Mouse (Mus musculus): Measurements from ENCODE around the gene Cap2. TPM values are rescaled to one million over a fixed set of nuclear protein-coding genes. Genes with fewer than 3 reads are reported as not detected.

Cap2 gene
- polyA plus RNA-seq, 1 experiment = 1.3 TPM

- TF ChIP-seq CTCF (IDR thresholded peaks at IDR 0.05; ENCODE audit: extremely low read depth, insufficient read depth, insufficient read length, insufficient replicate concordance) (no peak), POLR2A (IDR thresholded peaks at IDR 0.05; ENCODE audit: low read depth, low read length) (no peak)
- Histone ChIP-seq H3K27ac (ENCODE audit: insufficient read depth, low read length) (no peak overlapping the region), H3K27me3 (ENCODE audit: control insufficient read depth, insufficient read depth, low read length) (no peaks in the 10 kb centered on the region), H3K4me1 (ENCODE audit: control insufficient read depth, insufficient read depth, insufficient read length) (no peaks in the 10 kb centered on the region), H3K4me3 (ENCODE audit: extremely low read depth, insufficient read depth, insufficient read length) (no peak overlapping the region), H3K36me3 (ENCODE audit: control insufficient read depth, insufficient read depth, low read length) (no peaks in the 10 kb centered on the region)
- WGBS = 81% methylated on average over 10 of the region's 10 CpGs
- no peak for DNase-seq (ENCODE audit: low read depth in 1 of 2, low spot score in 2 of 2)
Observed at GRCm38 (mm10) chr13:46514484-46514883, 12.8 kb downstream of the Cap2 start.

DNA sequence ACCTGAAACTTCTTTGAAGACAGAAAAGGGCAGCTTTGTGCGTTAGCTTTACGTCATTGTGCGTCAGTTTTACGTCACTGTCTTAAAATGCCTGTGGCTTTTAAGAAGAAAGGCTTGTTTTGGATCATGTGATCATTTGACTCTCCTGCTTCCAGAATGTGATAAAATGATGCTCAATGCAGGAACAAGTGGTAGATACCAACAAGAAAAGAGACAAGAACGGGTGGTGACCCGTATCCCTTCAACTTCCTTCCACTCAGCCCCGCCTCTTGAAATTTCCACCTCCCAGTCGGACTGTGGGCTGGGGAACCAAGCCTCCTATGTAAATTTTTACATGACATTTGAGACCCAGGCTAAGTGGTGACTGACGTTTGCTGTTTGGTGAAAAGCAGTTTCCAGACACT, 13.5 kb downstream of the Cap2 start:
- Histone ChIP-seq H3K4me1 (ENCODE audit: control insufficient read depth, insufficient read depth, insufficient read length) (no peaks in the 10 kb centered on the region), H3K4me3 (ENCODE audit: extremely low read depth, insufficient read depth, insufficient read length) (no peak overlapping the region), H3K27ac (ENCODE audit: insufficient read depth, low read length) (no peak overlapping the region), H3K36me3 (ENCODE audit: control insufficient read depth, insufficient read depth, low read length) (no peaks in the 10 kb centered on the region), H3K27me3 (ENCODE audit: control insufficient read depth, insufficient read depth, low read length) (no peaks in the 10 kb centered on the region)
- TF ChIP-seq POLR2A (IDR thresholded peaks at IDR 0.05; ENCODE audit: low read depth, low read length) (no peak), CTCF (IDR thresholded peaks at IDR 0.05; ENCODE audit: extremely low read depth, insufficient read depth, insufficient read length, insufficient replicate concordance) (no peak)
- DNase-seq (ENCODE audit: low read depth in 1 of 2, low spot score in 2 of 2) = no peak
- WGBS = 94% methylated on average over 9 of the region's 9 CpGs

- Histone ChIP-seq H3K27ac (ENCODE audit: insufficient read depth, low read length) (no peak overlapping the region), H3K27me3 (ENCODE audit: control insufficient read depth, insufficient read depth, low read length) (no peaks in the 10 kb centered on the region), H3K4me3 (ENCODE audit: extremely low read depth, insufficient read depth, insufficient read length) (no peak overlapping the region), H3K36me3 (ENCODE audit: control insufficient read depth, insufficient read depth, low read length) (no peaks in the 10 kb centered on the region), H3K4me1 (ENCODE audit: control insufficient read depth, insufficient read depth, insufficient read length) (no peaks in the 10 kb centered on the region)
- TF ChIP-seq CTCF (IDR thresholded peaks at IDR 0.05; ENCODE audit: extremely low read depth, insufficient read depth, insufficient read length, insufficient replicate concordance) (no peak), POLR2A (IDR thresholded peaks at IDR 0.05; ENCODE audit: low read depth, low read length) (no peak)
- 94% methylated on average over 10 of the region's 10 CpGs for WGBS
- no peak for DNase-seq (ENCODE audit: low read depth in 1 of 2, low spot score in 2 of 2)
Observed at GRCm38 (mm10) chr13:46515524-46515923, 13.9 kb downstream of the Cap2 start.

- Histone ChIP-seq H3K27me3 (ENCODE audit: control insufficient read depth, insufficient read depth, low read length) (no peaks in the 10 kb centered on the region), H3K27ac (ENCODE audit: insufficient read depth, low read length) (no peak overlapping the region), H3K36me3 (ENCODE audit: control insufficient read depth, insufficient read depth, low read length) (no peaks in the 10 kb centered on the region), H3K4me3 (ENCODE audit: extremely low read depth, insufficient read depth, insufficient read length) (no peak overlapping the region), H3K4me1 (ENCODE audit: control insufficient read depth, insufficient read depth, insufficient read length) (no peaks in the 10 kb centered on the region)
- DNase-seq (ENCODE audit: low read depth in 1 of 2, low spot score in 2 of 2) = no peak
- 58% methylated on average over 7 of the region's 7 CpGs for WGBS
- TF ChIP-seq POLR2A (IDR thresholded peaks at IDR 0.05; ENCODE audit: low read depth, low read length) (no peak), CTCF (IDR thresholded peaks at IDR 0.05; ENCODE audit: extremely low read depth, insufficient read depth, insufficient read length, insufficient replicate concordance) (no peak)
Observed at GRCm38 (mm10) chr13:46516183-46516582, 14.5 kb downstream of the Cap2 start.

GRCm38 (mm10) chr13:46517211-46517685, 15.6 kb downstream of the Cap2 start:
- no peaks in the 10 kb centered on the region for H3K4me1 ChIP-seq (ENCODE audit: control insufficient read depth, insufficient read depth, insufficient read length)
- no peak for DNase-seq (ENCODE audit: low read depth in 1 of 2, low spot score in 2 of 2)
- TF ChIP-seq CTCF (IDR thresholded peaks at IDR 0.05; ENCODE audit: extremely low read depth, insufficient read depth, insufficient read length, insufficient replicate concordance) (no peak), POLR2A (IDR thresholded peaks at IDR 0.05; ENCODE audit: low read depth, low read length) (no peak)
- H3K27ac ChIP-seq (ENCODE audit: insufficient read depth, low read length) = no peak overlapping the region
- WGBS = 76% methylated on average over 4 of the region's 4 CpGs
- H3K36me3 ChIP-seq (ENCODE audit: control insufficient read depth, insufficient read depth, low read length) = no peaks in the 10 kb centered on the region
- H3K4me3 ChIP-seq (ENCODE audit: extremely low read depth, insufficient read depth, insufficient read length) = no peak overlapping the region
- H3K27me3 ChIP-seq (ENCODE audit: control insufficient read depth, insufficient read depth, low read length) = no peaks in the 10 kb centered on the region

DNA sequence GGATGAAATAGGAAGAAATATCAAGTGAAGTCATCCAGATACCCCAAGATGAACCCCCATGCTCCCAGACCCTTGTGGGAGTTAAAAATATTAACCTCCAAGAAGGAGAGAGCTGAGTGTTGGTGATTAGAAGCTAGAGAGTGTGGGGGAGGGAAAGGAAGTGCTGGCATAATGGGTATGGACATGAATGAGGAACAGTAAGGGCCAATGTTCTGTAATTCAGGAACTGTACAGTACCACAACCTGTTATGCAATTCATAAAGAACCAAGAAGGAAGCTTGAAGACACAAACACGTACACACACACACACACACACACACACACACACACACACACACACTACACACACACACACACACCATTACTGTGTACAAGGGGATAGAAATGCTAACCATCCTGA, 19.8 kb downstream of the Cap2 start:
- Histone ChIP-seq H3K36me3 (ENCODE audit: control insufficient read depth, insufficient read depth, low read length) (no peaks in the 10 kb centered on the region), H3K27ac (ENCODE audit: insufficient read depth, low read length) (no peak overlapping the region), H3K4me1 (ENCODE audit: control insufficient read depth, insufficient read depth, insufficient read length) (no peaks in the 10 kb centered on the region), H3K4me3 (ENCODE audit: extremely low read depth, insufficient read depth, insufficient read length) (no peak overlapping the region), H3K27me3 (ENCODE audit: control insufficient read depth, insufficient read depth, low read length) (no peaks in the 10 kb centered on the region)
- TF ChIP-seq POLR2A (IDR thresholded peaks at IDR 0.05; ENCODE audit: low read depth, low read length) (no peak), CTCF (IDR thresholded peaks at IDR 0.05; ENCODE audit: extremely low read depth, insufficient read depth, insufficient read length, insufficient replicate concordance) (no peak)
- WGBS = 9% methylated on average over 1 of the region's 1 CpGs
- DNase-seq (ENCODE audit: low read depth in 1 of 2, low spot score in 2 of 2) = no peak

GRCm38 (mm10) chr13:46522798-46523197, 21.1 kb downstream of the Cap2 start:
- no peak overlapping the region for H3K4me3 ChIP-seq (ENCODE audit: extremely low read depth, insufficient read depth, insufficient read length)
- DNase-seq (ENCODE audit: low read depth in 1 of 2, low spot score in 2 of 2) = no peak
- no peaks in the 10 kb centered on the region for H3K4me1 ChIP-seq (ENCODE audit: control insufficient read depth, insufficient read depth, insufficient read length)
- H3K36me3 ChIP-seq (ENCODE audit: control insufficient read depth, insufficient read depth, low read length) = no peaks in the 10 kb centered on the region
- H3K27me3 ChIP-seq (ENCODE audit: control insufficient read depth, insufficient read depth, low read length) = no peaks in the 10 kb centered on the region
- 94% methylated on average over 4 of the region's 4 CpGs for WGBS
- H3K27ac ChIP-seq (ENCODE audit: insufficient read depth, low read length) = no peak overlapping the region
- TF ChIP-seq POLR2A (IDR thresholded peaks at IDR 0.05; ENCODE audit: low read depth, low read length) (no peak), CTCF (IDR thresholded peaks at IDR 0.05; ENCODE audit: extremely low read depth, insufficient read depth, insufficient read length, insufficient replicate concordance) (no peak)
